10 mouse cellular contexts compared by ENCODE assay signal in the genomic region with DNA sequence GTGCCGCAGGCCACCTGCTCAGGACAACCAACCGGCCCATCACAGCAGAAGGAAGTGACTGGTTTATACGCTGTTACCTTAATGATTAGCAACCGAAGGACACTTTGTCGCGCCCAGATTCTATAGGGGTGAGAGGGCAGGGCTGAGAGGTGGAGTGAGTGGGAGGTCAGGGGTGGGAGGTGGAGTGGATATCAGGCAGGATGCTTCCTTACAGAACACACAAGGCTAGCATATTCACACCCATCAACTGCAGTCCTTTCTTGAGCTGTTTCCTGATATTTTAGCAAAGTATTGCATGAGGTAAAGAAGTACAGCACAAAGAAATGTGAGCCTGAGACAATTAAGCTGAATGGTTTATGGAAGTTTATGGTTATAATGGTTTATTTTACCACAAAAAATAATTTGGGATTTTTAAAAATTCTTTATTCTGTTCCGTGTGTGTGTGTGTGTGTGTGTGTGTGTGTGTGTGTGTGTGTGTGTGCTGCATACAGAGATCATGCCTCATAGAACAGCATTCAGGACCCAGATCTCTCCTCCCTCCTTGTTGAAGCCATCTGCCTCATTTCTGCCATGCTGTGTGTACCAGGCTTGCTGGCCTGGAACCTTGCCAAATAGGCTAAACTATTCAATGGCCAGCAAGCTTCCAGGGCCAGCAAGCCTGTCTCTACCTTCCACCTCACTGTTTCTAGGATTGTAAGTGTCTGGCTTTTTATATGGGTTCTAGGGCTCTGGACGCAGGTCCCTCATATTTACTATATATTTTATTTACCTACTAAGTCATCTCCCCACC.
DNase-seq lines count a peak whose midpoint lies in the region; ATAC-seq lines count a peak whose summit lies in the region.
"Had no signal": no experiment of that assay in that cellular context is flagged by ENCODE, and none has a peak within 500 bp of the region (broad histone marks: within the 10 kb centered on the region; RNA-seq: fewer than 3 reads in every experiment).

No protein-coding gene starts in this region.

- intact Hi-C loops in heart, postnatal 25 days (cut with DNase I): no loop called here

- no peaks in the 10 kb centered on the region for H3K9me3 ChIP-seq in hindbrain, embryonic 12.5 days (replicated peaks)
- no peaks in the 10 kb centered on the region for H3K9me3 ChIP-seq in midbrain, embryonic 14.5 days (ENCODE audit: control insufficient read depth, low read length)

- H3K4me1 ChIP-seq in hindbrain, embryonic 12.5 days: no peaks in the 10 kb centered on the region
- peaks cover 3% of the 10 kb centered on the region; the same call in 1 of the 2 replicates for H3K4me1 ChIP-seq in midbrain, embryonic 14.5 days (ENCODE audit: control insufficient read depth, insufficient read depth, low read length)

- H3K4me2 ChIP-seq in hindbrain, embryonic 12.5 days (replicated peaks): no peak overlapping the region
- H3K4me2 ChIP-seq in midbrain, embryonic 14.5 days (ENCODE audit: low read length): no peak overlapping the region

- 76% methylated on average over 8 of the region's 8 CpGs for WGBS in hindbrain, embryonic 12.5 days
- WGBS in midbrain, embryonic 14.5 days: 88% methylated on average over 8 of the region's 8 CpGs

- no peaks in the 10 kb centered on the region for H3K27me3 ChIP-seq in hindbrain, embryonic 12.5 days
- H3K27me3 ChIP-seq in midbrain, embryonic 14.5 days (ENCODE audit: control insufficient read depth, insufficient read depth, low read length): no peaks in the 10 kb centered on the region

- peak; percentile 86 for ATAC-seq in hindbrain, embryonic 12.5 days (ENCODE audit: low FRiP score)
- ATAC-seq in midbrain, embryonic 14.5 days (ENCODE audit: low FRiP score, low TSS enrichment): peak; percentile 67
- no peak for ATAC-seq in inflammation-experienced regulatory T-cells, adult 6 months

- no peak overlapping the region for H3K27ac ChIP-seq in hindbrain, embryonic 12.5 days
- H3K27ac ChIP-seq in midbrain, embryonic 14.5 days (replicated peaks; ENCODE audit: low read depth, low read length): no peak overlapping the region
- H3K27ac ChIP-seq: kidney, postnatal 0 days had no signal

- no peaks in the 10 kb centered on the region for H3K36me3 ChIP-seq in hindbrain, embryonic 12.5 days
- no peaks in the 10 kb centered on the region for H3K36me3 ChIP-seq in midbrain, embryonic 14.5 days (ENCODE audit: control insufficient read depth, insufficient read depth, low read length)

- no peak overlapping the region for H3K9ac ChIP-seq in hindbrain, embryonic 12.5 days
- no peak overlapping the region for H3K9ac ChIP-seq in midbrain, embryonic 14.5 days (replicated peaks; ENCODE audit: low read length)

- peak; percentile 29 for DNase-seq in layer of hippocampus, adult 11-12 months (ENCODE audit: low spot score)
- DNase-seq in layer of hippocampus, postnatal 36 days: no peak
- DNase-seq in brain, adult 2 months (ENCODE audit: low read depth, low spot score): peak; percentile 95
- DNase-seq in midbrain, embryonic 14.5 days: peak; percentile 79
- DNase-seq in heart, postnatal 25 days (ENCODE audit: low spot score): no peak
- no peak for DNase-seq in gastrocnemius, adult 8-10 months (ENCODE audit: low spot score in 2 of 2)
- DNase-seq: lung, postnatal 36 days had no signal

- no peak overlapping the region for H3K4me3 ChIP-seq in hindbrain, embryonic 12.5 days
- H3K4me3 ChIP-seq in midbrain, embryonic 14.5 days (replicated peaks; ENCODE audit: low read depth, low read length): no peak overlapping the region

Comparison
In these comparisons a context has a peak if more than half of its experiments do, and no peak if none do; other contexts are left out.
1. DNase-seq: peak in layer of hippocampus, adult 11-12 months (single experiment), brain, adult 2 months (single experiment) and midbrain, embryonic 14.5 days (single experiment); none in layer of hippocampus, postnatal 36 days (0 of 2), heart, postnatal 25 days (single experiment) and gastrocnemius, adult 8-10 months (0 of 2).